Mouse (Mus musculus) subcutaneous adipose tissue, adult 2 months (tissue): ENCODE results near the gene Gatad2a. TPM values are rescaled to one million over a fixed set of nuclear protein-coding genes. Genes with fewer than 3 reads are reported as not detected.

Source experiments
- polyA plus RNA-seq: library from polyadenylated mRNA; depleted of rRNA; stranded (reverse); fragments of >200 nt; gene quantifications from 2 replicates; pipeline ENCODE4 v1.2.3, GENCODE M21; 2012; ENCODE audit warnings: low replicate concordance; rRNA removed

Gatad2a gene
- polyA plus RNA-seq = 50.7 and 79.7 TPM in 2 replicates

DNA sequence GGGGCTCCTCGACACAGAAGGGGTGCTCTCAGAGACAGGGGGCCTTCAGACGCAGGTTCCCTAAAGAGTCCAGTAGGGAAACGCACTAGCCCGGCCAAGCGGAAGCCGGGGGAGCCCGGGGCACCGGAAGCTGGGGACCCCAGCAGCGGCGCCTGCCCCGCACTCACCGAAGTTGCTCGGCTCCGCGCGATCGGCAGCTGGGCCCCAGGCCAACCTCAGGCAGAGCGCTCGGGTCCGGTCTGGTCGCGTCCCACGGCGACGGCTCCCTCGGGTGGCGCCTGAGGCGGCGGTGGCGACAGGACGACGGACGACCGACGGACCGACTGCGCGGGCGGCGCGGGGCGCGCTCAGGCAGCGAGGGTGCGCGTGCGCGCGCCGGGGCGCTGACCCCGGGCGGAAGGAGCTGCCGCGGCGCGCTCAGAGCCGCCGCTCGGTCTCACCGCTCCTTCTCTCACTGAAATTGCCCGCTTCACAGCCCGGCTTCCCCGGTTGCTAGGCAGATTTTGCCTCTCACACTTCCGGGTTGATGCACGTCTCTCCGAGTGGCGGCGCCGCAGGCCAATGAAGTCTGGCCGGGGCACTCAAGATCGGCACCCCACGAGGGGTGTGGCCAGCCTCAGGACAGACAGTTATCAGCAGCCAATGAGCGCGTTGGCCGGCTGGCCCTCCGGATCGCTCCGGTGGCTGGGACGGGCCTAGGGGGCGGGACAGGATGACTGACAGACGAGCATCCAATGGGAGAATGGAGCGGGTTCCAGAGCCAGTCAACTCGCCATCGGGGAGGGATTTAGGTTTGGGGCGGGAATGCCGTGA, at the start of gene Gatad2a:
Gene Gatad2a (minus strand): TSS at position 609 of the 813 bp plus-strand sequence.

DNA sequence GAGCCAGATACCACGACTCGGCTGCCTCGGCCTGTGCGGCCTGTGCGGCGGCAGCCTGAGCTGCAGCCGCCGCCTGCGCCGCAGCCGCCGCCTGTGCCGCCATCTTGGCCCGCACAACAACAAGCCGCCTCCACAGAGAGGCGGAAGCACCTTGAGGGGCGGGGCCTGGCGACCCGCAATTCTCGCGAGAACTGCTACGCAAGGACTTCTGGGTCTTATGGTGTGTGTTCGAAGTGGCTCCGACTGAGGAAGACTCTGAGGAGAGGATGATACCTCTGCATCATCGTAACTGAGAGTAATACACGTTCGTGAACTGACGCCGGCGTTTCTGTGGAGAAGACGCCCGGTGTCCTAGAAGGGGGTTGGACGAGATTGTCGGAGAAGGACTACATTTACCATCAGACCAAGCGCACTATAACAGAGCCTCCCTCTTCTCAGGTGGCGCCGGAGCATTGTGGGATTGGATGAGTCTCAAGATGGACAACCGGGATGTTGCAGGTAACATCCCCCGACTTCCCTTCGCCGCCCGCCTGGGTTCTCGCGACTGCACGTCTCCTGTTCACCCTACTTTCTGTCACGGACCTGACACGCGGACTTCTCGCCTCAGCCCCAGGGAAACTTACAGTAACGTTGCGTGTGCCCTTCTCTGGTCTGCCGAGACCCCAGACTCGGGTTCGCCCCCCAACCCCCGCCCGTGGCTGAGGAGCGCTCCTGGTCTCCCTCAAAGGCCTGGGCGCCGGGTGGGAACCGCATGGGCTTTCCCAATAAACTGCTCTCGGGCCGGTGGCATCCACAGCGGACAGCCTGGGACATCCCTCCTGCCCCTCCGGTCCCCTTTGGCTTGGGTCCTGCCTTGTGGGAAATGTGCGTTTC, 46.6 kb upstream of the Gatad2a start, which contains the start of the genes Mau2 and Sugp1:
Gene Mau2 (minus strand): TSS at position 152 of the 873 bp plus-strand sequence.
Gene Sugp1 (plus strand): TSS at position 231 of the 873 bp plus-strand sequence.

DNA sequence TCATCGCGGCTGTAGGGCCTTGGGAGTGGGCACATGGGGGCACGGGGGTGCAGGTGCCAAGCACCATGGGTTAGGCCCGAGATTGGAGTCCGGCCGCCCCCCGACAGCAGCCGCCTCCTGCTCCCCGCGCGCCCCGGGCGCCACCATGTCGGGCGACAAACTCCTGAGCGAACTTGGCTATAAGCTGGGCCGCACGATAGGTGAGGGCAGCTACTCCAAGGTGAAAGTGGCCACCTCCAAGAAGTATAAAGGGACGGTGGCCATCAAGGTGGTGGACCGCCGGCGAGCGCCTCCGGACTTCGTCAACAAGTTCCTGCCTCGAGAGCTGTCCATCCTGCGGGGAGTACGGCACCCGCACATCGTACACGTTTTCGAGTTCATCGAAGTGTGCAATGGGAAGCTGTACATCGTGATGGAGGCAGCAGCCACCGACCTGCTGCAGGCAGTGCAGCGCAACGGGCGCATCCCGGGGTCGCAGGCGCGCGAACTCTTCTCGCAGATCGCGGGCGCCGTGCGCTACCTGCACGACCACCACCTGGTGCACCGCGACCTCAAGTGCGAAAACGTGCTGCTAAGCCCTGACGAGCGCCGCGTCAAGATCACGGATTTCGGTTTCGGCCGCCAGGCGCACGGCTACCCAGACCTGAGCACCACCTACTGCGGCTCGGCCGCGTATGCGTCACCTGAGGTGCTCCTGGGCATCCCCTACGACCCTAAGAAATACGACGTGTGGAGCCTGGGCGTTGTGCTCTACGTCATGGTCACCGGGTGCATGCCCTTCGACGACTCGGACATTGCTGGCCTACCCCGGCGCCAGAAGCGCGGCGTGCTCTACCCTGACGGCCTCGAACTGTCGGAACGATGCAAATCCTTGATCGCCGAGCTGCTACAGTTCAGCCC, 93.8 kb downstream of the Gatad2a start, which contains the start of the genes Tssk6, Ndufa13 and Yjefn3:
Gene Tssk6 (plus strand): TSS at position 22 of the 900 bp plus-strand sequence.
Gene Ndufa13 (minus strand): TSS at position 396 of the 900 bp plus-strand sequence.
Gene Yjefn3 (minus strand): TSS at position 550 of the 900 bp plus-strand sequence.

DNA sequence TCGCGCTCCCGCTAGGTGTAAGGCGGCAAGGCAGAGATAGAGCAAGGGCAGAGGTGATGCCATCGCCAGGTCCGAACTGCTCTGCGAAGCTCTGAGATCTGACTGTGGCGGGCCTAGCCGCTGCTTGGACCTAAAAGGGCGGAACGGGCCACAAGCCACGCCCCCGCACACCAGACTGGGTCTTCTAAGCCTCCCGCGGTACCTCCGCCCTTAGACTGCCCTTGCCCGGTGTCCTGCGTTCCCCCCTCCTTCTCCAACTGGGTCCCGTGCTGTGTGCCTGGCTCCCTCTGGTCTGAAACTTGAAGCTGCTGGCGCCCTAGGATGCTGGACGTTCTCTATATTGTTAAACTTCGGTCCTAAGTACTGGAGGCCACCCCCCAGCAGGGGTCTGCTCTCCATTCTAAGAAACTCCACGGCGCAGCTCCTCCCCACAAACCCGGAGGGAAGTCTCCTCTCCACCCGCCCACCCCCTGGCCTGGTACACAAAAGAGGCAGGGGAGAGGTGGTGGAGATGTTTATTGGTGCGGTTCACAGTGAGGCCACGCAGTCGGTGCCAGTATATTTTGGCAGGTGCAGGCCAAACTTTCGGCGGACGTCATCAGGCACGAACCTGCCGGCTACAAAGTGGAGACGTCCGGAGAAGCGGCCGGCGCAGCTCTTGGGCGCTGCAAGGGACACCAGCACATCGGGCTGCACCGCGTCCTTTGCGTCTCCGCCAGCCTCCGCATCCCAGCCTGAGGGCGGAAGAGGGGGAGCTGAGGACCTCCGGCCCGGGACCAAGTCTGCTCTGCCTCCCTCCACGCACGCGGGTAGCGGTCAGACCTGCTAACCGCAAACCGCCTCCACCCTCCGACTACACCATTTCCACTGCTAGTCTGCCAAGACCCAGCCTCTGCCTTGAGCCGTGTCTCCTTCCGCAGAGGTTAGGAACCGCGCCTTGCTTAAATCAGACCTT, 108.6 kb downstream of the Gatad2a start, which contains the start of gene Cilp2:
Gene Cilp2 (minus strand): TSS at position 399 of the 955 bp plus-strand sequence.

Other genes starting within 250 kb of the Gatad2a start
- 1.5 and 2.5 TPM in 2 replicates for gene Zfp963, start 246.4 kb downstream of the Gatad2a start, polyA plus RNA-seq
- gene Gm20422, start 221.5 kb downstream of the Gatad2a start, polyA plus RNA-seq = 1.1 and 2.3 TPM in 2 replicates
- 45.6 and 98.1 TPM in 2 replicates for gene Atp13a1, start 205.2 kb downstream of the Gatad2a start, polyA plus RNA-seq
- 8.4 and 17.9 TPM in 2 replicates for gene Zfp866, start 205.2 kb downstream of the Gatad2a start, polyA plus RNA-seq
- 25.8 and 73.1 TPM in 2 replicates for gene Gmip, start 187.7 kb downstream of the Gatad2a start, polyA plus RNA-seq
- gene Lpar2, start 174.0 kb downstream of the Gatad2a start, polyA plus RNA-seq = 0.34 and 5.2 TPM in 2 replicates
- gene Pbx4, start 163.9 kb downstream of the Gatad2a start, polyA plus RNA-seq = 0.79 and 5.2 TPM in 2 replicates
- gene Cilp2, start 108.7 kb downstream of the Gatad2a start, polyA plus RNA-seq = 0.07 and 0.41 TPM in 2 replicates
- 0.56 and 1.2 TPM in 2 replicates for gene Tssk6, start 94.2 kb downstream of the Gatad2a start, polyA plus RNA-seq
- gene Ndufa13, start 93.8 kb downstream of the Gatad2a start, polyA plus RNA-seq = 124 and 130 TPM in 2 replicates
- 3.1 and 5.2 TPM in 2 replicates for gene Yjefn3, start 93.7 kb downstream of the Gatad2a start, polyA plus RNA-seq
- gene Mau2, start 46.4 kb upstream of the Gatad2a start, polyA plus RNA-seq = 76.7 and 101 TPM in 2 replicates
- 10.8 and 14.6 TPM in 2 replicates for gene Sugp1, start 46.4 kb upstream of the Gatad2a start, polyA plus RNA-seq
- 3.2 and 4.2 TPM in 2 replicates for gene Tm6sf2, start 76.5 kb upstream of the Gatad2a start, polyA plus RNA-seq
- gene Hapln4, start 87.1 kb upstream of the Gatad2a start, polyA plus RNA-seq = 0.42 and 0.92 TPM in 2 replicates
- 0.50 and 3.3 TPM in 2 replicates for gene Ncan, start 124.5 kb upstream of the Gatad2a start, polyA plus RNA-seq
- gene Nr2c2ap, start 134.9 kb upstream of the Gatad2a start, polyA plus RNA-seq = 18.9 and 21.9 TPM in 2 replicates
- gene Rfxank, start 142.8 kb upstream of the Gatad2a start, polyA plus RNA-seq = 27.5 and 30.0 TPM in 2 replicates
- 105 and 114 TPM in 2 replicates for gene Borcs8, start 143.1 kb upstream of the Gatad2a start, polyA plus RNA-seq
- gene Mef2b, start 143.3 kb upstream of the Gatad2a start, polyA plus RNA-seq = 0.32 and 0.39 TPM in 2 replicates
- gene Tmem161a, start 176.0 kb upstream of the Gatad2a start, polyA plus RNA-seq = 123 and 138 TPM in 2 replicates
- gene Slc25a42, start 215.9 kb upstream of the Gatad2a start, polyA plus RNA-seq = 41.2 and 60.9 TPM in 2 replicates
- 37.0 and 50.6 TPM in 2 replicates for gene Sugp2, start 237.8 kb upstream of the Gatad2a start, polyA plus RNA-seq
- 28.9 TPM in 2 replicates for gene Armc6, start 238.1 kb upstream of the Gatad2a start, polyA plus RNA-seq